Mouse (Mus musculus) cerebellum, adult 18-20 months (tissue): ENCODE measurements around the gene Txlnb.
"Not testable (repeated sequence)": the region's sequence is repeated elsewhere in the genome, so short reads cannot be mapped to it uniquely, and the experiment has no call there.

Experiments
- DNase-seq, 2 experiments: peaks; one replicate each; pipeline ENCODE4 v3.0.0; 2021

The Txlnb gene

GRCm38 (mm10) chr10:17795767-17796631, at the start of gene Txlnb:
Gene Txlnb, plus strand, starts transcription at chr10:17796226.
- DNase-seq, result no peak

GRCm38 (mm10) chr10:17752478-17752877, 43.5 kb upstream of the Txlnb start:
- no peak for DNase-seq

- no peak for DNase-seq
Measured at GRCm38 (mm10) chr10:17759772-17760171, 36.3 kb upstream of the Txlnb start.

- no peak for DNase-seq
Measured at GRCm38 (mm10) chr10:17760750-17761613, 35.0 kb upstream of the Txlnb start.

GRCm38 (mm10) chr10:17761652-17762051, 34.4 kb upstream of the Txlnb start:
- DNase-seq, result no peak

GRCm38 (mm10) chr10:17762946-17763345, 33.1 kb upstream of the Txlnb start:
- DNase-seq, result no peak

GRCm38 (mm10) chr10:17769856-17770255, 26.2 kb upstream of the Txlnb start:
- DNase-seq, result no peak

GRCm38 (mm10) chr10:17772364-17772763, 23.7 kb upstream of the Txlnb start:
- no peak for DNase-seq

GRCm38 (mm10) chr10:17774366-17774765, 21.7 kb upstream of the Txlnb start:
- no peak for DNase-seq

- no peak for DNase-seq
Measured at GRCm38 (mm10) chr10:17775079-17775478, 20.9 kb upstream of the Txlnb start.

- DNase-seq, result not testable (repeated sequence)
Measured at GRCm38 (mm10) chr10:17776684-17777083, 19.3 kb upstream of the Txlnb start.

GRCm38 (mm10) chr10:17786771-17787170, 9.3 kb upstream of the Txlnb start:
- no peak for DNase-seq

- DNase-seq, result no peak
Measured at GRCm38 (mm10) chr10:17787938-17788337, 8.1 kb upstream of the Txlnb start.

GRCm38 (mm10) chr10:17788347-17788746, 7.7 kb upstream of the Txlnb start:
- no peak for DNase-seq

GRCm38 (mm10) chr10:17793926-17794325, 2.1 kb upstream of the Txlnb start:
- DNase-seq, result no peak

GRCm38 (mm10) chr10:17794443-17794842, 1.6 kb upstream of the Txlnb start:
- DNase-seq, result no peak

- DNase-seq, result no peak
Measured at GRCm38 (mm10) chr10:17795227-17795626, 799 bp upstream of the Txlnb start.

GRCm38 (mm10) chr10:17796846-17797631, 1.0 kb downstream of the Txlnb start:
- DNase-seq, result no peak

GRCm38 (mm10) chr10:17797681-17798080, 1.7 kb downstream of the Txlnb start:
- DNase-seq, result no peak

GRCm38 (mm10) chr10:17801788-17802187, 5.8 kb downstream of the Txlnb start:
- DNase-seq, result no peak

- no peak for DNase-seq
Measured at GRCm38 (mm10) chr10:17808526-17808925, 12.5 kb downstream of the Txlnb start.

GRCm38 (mm10) chr10:17815052-17815451, 19.0 kb downstream of the Txlnb start:
- no peak for DNase-seq

- DNase-seq, result not testable (repeated sequence)
Measured at GRCm38 (mm10) chr10:17820422-17820821, 24.4 kb downstream of the Txlnb start.
